Mouse (Mus musculus): Measurements from ENCODE around the gene Tnfrsf18.

The Tnfrsf18 gene

DNA sequence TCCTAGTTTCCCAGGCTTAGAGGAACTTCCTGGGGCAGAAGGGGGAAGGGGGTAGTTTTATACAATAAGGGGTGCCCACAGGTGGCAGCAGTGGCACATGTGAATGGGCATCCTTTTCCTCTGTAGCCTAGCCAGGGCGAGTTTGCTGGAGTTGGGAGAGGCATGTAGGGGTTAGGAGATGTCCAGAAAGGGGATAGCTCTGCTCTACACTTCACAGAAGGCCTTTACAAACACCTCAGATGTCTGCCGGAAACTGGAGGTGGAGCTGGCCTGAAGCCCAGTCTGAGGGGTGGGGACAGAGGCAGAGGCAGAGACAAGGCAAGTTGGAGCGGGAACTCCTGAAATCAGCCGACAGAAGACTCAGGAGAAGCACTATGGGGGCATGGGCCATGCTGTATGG is at the start of gene Tnfrsf18:
Tnfrsf18 (plus strand) TSS at position 152 of the 400 bp plus-strand sequence.
- no peak for TF ChIP-seq GATA4 (IDR thresholded peaks at IDR 0.05; ENCODE audit: insufficient replicate concordance, low read length)

DNA sequence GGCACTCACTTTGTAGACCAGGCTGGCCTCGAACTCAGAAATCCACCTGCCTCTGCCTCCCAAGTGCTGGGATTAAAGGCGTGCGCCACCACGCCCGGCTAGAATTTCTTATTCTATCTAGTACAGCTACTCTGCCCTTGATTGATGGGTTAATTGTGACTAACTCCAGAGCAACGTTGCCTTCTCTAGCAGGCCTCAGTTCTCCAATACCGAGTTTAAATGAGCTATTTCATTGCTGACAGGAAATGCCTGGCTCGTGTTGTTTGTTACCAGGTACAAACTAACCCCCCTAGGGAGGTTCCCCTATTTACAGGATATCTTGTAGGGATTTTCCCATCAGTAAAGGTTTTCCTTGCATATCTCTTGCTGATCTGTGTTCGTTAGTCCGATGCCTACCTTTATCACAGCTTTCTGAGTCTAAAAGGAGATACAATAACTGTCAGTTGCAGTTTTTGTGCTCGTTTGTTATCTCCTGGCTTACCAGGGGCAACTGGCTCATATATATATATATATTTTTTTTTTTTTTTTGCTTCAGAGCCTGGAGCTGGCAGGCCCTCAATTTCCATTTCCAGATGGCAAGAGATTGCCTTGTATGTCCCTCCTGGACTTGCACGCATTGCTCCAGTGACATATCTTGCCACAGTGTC is 44.4 kb upstream of the Tnfrsf18 start:
- TF ChIP-seq GATA4 (IDR thresholded peaks at IDR 0.05; ENCODE audit: insufficient replicate concordance, low read length) = no peak

DNA sequence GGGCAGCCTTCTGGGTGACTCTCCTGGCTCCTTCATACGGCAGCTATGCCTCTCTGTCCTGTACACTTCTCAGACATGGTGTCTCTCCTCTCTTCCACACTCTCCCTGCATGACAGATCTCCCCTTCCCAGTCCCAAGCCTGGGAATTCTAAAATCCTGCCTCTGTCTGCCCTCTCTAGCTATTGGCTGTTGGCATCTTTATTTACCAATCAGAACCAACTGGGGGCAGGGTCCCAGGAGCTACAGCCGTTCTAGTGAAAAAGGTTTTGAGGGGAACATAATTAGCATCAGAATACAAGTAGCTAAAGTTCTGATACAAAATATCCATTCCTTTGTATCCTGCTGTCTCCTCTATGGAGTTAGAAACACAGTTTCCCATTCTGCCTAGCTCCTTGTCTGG is 42.2 kb upstream of the Tnfrsf18 start:
- TF ChIP-seq GATA4 (IDR thresholded peaks at IDR 0.05; ENCODE audit: insufficient replicate concordance, low read length) = no peak

DNA sequence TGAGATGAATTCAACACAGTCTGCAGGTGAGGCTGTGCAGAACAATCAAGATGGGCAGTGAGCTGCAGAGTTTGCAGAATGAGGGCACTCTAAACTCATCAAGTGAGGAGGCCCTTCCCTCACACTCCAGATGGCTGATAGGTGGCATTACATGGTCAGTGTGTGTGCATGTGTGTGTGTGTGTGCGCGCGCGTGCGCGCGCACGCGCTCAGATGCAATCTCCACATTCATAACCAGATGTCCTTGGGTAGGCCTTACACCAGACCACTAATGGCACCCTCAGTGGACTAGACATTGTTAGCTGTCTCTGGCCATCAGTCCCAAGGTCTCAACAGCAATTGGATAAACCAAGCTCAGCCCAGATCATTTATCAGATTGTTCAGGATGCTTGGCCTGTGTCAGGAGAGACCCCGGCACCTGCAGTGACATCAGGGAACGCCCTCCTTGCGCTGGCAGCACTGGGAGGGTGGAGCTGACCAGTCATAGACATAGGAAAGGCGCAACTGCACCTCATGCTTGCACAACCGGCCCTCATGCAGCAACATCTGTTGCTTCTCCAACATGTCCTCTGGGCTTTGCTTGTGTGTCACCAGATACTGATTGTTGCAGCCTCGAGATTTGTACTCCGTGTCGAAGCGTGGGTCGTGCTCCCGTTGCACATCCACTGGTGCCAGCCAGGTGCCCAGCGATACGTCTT is 34.6 kb upstream of the Tnfrsf18 start:
- TF ChIP-seq GATA4 (IDR thresholded peaks at IDR 0.05; ENCODE audit: insufficient replicate concordance, low read length) = no peak

DNA sequence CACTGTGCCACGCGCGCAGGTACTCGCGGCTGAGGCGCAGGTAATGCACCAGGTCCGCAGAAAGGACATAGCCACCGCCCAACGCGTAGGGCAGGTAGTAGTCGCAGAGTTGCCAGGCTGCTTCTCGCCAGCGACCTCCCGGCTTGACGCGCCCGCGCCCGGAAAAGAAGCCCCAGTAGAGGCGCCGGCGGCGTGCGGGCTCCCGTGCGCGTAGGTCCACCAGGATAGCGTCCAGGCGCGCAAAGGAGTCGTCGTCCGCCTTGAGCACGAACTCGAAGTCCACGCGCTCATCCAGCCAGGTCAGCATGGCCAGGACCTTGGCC is 34.1 kb upstream of the Tnfrsf18 start:
- TF ChIP-seq GATA4 (IDR thresholded peaks at IDR 0.05; ENCODE audit: insufficient replicate concordance, low read length) = no peak

DNA sequence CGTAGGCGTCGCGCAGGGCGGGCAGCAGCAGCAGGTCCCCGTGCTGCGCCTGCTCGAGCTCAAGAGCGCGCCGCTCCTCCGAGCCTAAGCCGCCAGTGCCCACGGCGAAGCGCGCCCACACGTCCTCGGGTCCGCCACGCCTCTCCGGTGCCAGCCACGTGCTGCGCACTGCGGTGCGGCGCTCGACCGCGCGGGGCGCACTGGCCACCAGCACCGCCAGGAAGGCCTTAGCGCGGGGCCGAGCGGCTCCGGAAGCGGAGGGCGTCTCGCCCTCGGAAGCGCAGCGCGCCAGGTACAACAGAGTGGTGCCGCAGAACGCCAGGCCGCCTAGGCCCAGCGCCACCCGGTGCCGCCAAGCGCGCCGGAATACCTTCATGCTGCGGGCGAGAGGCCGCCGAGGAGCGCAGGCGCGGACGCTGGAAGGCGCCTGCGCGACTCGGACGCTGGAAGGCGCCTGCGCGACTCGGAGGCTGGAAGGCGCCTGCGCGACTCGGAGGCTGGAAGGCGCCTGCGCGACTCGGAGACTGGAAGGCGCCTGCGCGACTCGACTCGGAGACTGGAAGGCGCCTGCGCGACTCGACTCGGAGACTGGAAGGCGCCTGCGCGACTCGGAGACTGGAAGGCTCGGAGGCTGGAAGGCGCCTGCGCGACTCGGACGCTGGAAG is 33.6 kb upstream of the Tnfrsf18 start, which contains the start of the genes B3galt6 and Sdf4:
B3galt6 (minus strand) TSS at position 409 of the 665 bp plus-strand sequence.
Sdf4 (plus strand) TSS at position 632 of the 665 bp plus-strand sequence.
- TF ChIP-seq GATA4 (IDR thresholded peaks at IDR 0.05; ENCODE audit: insufficient replicate concordance, low read length) = no peak

DNA sequence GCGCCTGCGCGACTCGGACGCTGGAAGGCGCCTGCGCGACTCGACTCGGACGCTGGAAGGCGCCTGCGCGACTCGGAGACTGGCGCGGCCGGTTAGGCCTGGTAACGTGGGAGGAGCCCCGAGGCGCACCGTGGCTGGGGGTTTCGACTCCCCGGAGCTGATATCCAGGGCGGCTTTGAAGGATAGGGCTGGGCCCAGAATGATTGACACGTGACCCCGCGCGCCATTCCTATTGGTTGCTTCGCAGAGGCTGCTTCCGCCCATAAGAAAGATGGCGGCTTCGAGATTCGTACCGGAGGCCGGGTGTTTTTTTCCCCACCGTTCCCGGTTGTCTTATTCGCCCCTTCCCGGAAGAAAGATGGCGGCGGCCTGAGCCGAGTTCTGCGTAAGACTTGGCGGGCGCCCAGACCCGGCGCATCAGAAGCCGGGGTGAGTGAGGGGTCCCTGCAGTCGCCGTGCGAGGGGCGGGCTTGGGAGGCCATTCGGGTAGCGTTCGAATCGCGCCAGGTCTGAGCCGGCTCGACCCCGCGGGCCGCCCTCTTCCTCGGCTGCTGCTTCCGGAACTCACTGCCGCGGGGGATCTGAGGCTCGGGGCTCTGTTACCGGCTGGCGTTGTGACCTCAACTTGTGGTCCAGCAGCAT is 32.9 kb upstream of the Tnfrsf18 start:
- no peak for TF ChIP-seq GATA4 (IDR thresholded peaks at IDR 0.05; ENCODE audit: insufficient replicate concordance, low read length)

DNA sequence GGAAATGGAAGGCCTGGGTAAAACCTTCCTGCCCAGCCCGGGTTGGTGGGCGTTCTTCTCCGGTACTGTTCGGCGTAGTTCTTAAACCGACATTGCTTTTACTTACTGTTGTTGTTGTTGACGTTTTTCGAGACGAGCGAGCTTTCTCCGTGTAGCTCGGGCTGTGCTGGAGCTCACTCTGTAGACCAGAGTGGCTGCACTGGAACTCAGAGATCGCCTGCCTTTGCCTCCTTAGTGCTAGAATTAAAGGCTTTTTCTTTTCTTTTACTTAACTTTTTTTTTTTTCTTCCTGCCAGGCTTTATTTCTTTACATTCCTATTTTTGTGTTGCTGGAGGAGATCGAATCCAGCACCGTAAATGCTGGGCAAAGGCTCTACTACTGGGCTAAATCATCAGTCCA is 32.4 kb upstream of the Tnfrsf18 start:
- no peak for TF ChIP-seq GATA4 (IDR thresholded peaks at IDR 0.05; ENCODE audit: insufficient replicate concordance, low read length)

DNA sequence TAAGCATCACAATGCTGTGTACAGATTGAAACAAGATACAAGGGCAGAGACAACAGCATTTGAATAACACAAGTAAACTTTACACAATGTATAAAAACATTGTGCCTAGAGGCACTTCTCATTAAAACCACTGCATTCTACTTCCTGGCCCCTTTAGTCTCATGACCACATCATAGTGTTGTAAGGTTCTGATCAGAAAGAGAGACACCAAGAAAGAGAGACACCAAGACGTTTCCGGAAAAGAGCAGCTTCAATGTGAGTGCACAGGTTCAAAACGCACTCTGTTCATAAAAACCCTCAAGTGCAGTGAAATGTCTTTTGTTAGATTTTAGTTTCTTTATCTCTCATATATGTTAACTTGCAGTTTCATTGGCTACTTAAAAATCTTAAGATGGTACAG is 21.9 kb upstream of the Tnfrsf18 start:
- no peak for TF ChIP-seq GATA4 (IDR thresholded peaks at IDR 0.05; ENCODE audit: insufficient replicate concordance, low read length)

DNA sequence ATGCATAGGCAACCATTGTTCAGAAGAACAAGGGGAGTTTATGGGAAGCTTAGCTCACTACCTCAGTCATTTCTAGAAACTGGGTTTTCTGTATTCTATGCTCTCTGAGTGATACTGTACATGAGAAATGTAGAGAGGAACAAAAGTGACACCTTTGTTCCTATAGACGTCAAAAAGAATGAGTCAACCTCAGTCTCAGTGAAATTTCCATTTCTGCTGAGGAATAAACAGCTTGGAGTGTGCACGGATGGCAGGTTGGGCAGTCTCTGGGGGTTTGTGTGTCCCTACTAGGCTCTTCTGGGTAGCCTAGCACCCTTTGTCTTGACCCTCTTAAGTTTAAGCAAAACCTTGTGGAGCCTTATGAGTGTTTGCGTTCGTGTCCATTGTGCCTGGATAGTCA is 17.6 kb upstream of the Tnfrsf18 start:
- no peak for TF ChIP-seq GATA4 (IDR thresholded peaks at IDR 0.05; ENCODE audit: insufficient replicate concordance, low read length)

DNA sequence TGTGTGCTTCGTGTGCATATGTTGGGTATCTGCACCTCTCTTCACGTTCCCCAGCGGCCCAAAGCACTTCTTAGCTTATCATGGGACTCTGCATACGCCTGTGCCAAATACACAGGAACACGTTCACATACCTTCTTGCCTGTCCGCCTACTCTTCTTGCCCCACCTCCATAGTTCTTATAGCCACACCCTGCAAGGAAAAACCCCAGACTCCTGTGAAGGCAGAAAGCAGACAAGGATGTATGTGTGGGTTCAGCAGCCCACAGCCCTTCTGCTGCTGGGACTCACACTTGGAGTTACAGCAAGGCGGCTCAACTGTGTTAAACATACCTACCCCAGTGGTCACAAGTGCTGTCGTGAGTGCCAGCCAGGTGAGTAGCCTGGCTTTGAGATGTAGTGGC is 12.3 kb upstream of the Tnfrsf18 start, which contains the start of gene Tnfrsf4:
Tnfrsf4 (plus strand) TSS at position 207 of the 400 bp plus-strand sequence.
- TF ChIP-seq GATA4 (IDR thresholded peaks at IDR 0.05; ENCODE audit: insufficient replicate concordance, low read length) = no peak

DNA sequence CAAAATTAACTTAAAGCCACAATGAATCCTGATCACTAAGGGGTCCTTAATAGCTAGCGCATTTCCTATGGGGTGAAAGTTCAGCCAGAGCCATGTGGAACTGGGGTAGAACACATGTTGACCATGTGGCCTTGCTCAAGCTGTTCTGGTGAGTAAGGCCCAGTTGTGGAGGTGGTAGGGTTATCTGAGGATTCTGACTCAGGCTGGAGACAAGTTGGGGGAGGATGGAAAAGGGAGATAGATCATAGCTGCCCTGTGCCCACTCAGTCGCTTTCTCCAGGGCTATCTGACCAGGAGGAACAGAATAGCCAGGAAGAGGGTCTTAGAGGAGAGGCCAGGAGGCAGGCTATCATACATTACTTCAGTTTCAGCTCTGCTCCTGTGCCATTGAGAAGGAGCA is 11.5 kb upstream of the Tnfrsf18 start:
- TF ChIP-seq GATA4 (IDR thresholded peaks at IDR 0.05; ENCODE audit: insufficient replicate concordance, low read length) = no peak

DNA sequence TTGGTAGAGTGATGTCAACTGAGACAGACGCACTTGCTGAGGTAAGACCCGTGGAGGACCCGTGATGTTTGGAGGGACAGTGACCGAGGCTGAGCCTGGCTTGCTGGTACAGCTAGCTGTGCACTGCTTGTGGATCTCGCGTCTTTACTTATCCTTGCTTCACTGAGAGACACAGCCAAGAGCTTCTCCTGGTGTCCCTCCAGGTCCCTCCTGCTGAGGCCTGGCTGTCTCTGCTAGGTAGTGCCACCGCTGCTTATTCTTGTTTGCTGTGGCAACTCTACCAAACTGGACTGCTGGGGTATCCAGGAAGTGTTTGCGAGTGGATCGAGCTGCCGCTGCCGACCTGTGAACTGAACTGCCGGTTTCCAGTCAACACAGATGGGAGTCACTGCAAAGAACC is 6.2 kb upstream of the Tnfrsf18 start:
- TF ChIP-seq GATA4 (IDR thresholded peaks at IDR 0.05; ENCODE audit: insufficient replicate concordance, low read length) = no peak

DNA sequence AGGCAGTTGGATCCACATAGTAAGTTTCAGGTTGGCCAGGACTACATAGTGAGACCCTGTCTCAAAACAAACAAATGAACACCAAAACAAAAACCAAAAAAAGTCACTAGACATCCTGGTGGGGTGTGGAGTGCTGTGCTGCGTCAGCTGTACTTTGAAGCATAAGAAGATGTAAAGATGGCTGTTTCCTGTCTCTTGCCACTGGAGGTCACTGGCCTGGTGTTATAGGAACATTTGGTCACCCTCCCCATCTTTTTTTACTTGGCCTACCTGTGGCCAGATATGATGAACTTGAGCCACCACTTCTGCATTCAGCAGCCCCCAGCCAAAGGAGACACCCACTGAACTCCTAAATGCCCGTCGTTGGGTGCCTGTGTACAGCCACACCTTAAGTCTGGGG is 4.6 kb upstream of the Tnfrsf18 start:
- no peak for TF ChIP-seq GATA4 (IDR thresholded peaks at IDR 0.05; ENCODE audit: insufficient replicate concordance, low read length)

DNA sequence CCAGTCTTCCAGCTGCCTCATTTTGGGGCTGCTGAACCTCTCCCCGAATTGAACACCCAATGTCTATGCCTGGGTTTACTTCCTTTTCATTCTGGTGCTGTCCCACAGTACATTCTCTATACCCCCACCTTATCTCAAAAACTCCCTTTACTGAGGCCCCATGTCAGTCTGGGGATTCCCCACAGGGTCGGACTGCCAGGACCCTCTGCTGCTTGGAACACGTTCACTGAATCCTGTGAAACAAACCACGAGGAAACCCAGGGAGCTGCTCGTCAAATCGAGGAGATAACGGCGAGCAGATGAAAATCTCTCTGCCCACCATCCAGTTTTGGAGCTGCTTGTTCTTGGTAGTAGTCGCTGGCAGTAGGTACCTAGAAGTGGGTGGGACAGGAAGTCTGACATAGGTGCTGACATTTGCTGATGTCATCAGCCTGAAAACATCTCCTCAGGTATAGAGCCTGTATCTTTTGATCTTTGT is 4.0 kb upstream of the Tnfrsf18 start:
- TF ChIP-seq GATA4 (IDR thresholded peaks at IDR 0.05; ENCODE audit: insufficient replicate concordance, low read length) = no peak

DNA sequence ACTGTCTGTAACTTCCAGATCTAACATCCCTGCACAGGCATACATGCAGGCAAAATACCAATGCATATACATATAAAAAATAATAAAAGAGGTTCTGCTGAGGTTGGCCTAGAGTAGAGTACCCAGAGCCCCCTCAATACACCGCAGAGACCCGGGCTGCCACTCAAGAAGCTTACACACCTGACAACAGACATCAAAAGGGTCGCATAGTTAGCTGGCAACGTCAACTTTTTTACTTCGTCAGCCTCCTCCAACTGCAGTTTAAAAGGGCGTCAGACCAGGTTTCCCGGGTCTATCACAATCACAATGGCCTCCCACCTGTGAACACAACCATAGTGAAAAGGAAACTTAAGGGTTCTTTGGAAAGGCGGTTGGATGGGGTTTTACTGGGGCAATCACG is 2.4 kb upstream of the Tnfrsf18 start:
- TF ChIP-seq GATA4 (IDR thresholded peaks at IDR 0.05; ENCODE audit: insufficient replicate concordance, low read length) = no peak

All from liver, adult (tissue).